Mouse (Mus musculus) liver, embryonic 12.5 days (tissue): ENCODE results near the gene Snx29. TPM values are rescaled to one million over a fixed set of nuclear protein-coding genes. Genes with fewer than 3 reads are reported as not detected.

ENCODE experiments used
- ATAC-seq: fragments of 200-750 bp; cut with Nextera tagmentation; 2 replicates; pipeline ENCODE4 v1.8.0; 2017; ENCODE audit warnings: moderate number of reproducible peaks, mild to moderate bottlenecking, moderate library complexity
- H3K27ac ChIP-seq: fragments of 300-500 bp; sonication (generic); 2 replicates; pipeline ENCODE4 v1.5.1; 2016; ENCODE audit warnings: mild to moderate bottlenecking
- H3K27me3 ChIP-seq: fragments of 300-500 bp; sonication (generic); replicated peaks from 2 replicates; pipeline ENCODE4 v1.6.1; 2016; ENCODE audit warnings: mild to moderate bottlenecking, moderate library complexity
- H3K36me3 ChIP-seq: fragments of 300-500 bp; sonication (generic); 2 replicates; pipeline ENCODE4 v1.6.1; 2016; ENCODE audit warnings: mild to moderate bottlenecking, moderate library complexity
- H3K4me1 ChIP-seq: fragments of 300-500 bp; sonication (generic); 2 replicates; pipeline ENCODE4 v1.6.1; 2016
- H3K4me2 ChIP-seq: fragments of 300-500 bp; sonication (generic); 2 replicates; pipeline ENCODE4 v1.6.1; 2016; ENCODE audit warnings: mild to moderate bottlenecking, moderate library complexity
- H3K4me3 ChIP-seq: fragments of 300-500 bp; sonication (generic); 2 replicates; pipeline ENCODE4 v1.5.1; 2016; ENCODE audit warnings: mild to moderate bottlenecking, moderate library complexity
- H3K9ac ChIP-seq: fragments of 300-500 bp; sonication (generic); 2 replicates; pipeline ENCODE4 v1.6.1; 2016; ENCODE audit warnings: mild to moderate bottlenecking, moderate library complexity
- H3K9me3 ChIP-seq: fragments of 300-500 bp; sonication (generic); replicated peaks from 2 replicates; pipeline ENCODE4 v1.6.1; 2016; ENCODE audit warnings: mild to moderate bottlenecking, moderate library complexity
- WGBS: fragments of 180-500 bp; shearing (Covaris S2); methylation state at CpG from one replicate; pipeline ENCODE4 v1.1.7; 2016; ENCODE audit not compliant: insufficient replicate concordance; 5-methylcytosine and 5-hydroxymethylcytosine counted together
- polyA plus RNA-seq: library from polyadenylated mRNA; unstranded; fragments of >200 nt; fragmentation: Nextera tagmentation; extraction: Ambion mirVana; gene quantifications from 2 replicates; pipeline ENCODE4 v1.2.1, GENCODE M21; 2016

Snx29 gene
- polyA plus RNA-seq, 1 experiment from 2014 or later, result 4.9 TPM

GRCm38 (mm10) chr16:11389324-11389723 lies 66.6 kb downstream of the Snx29 start:
- 37% methylated on average over 2 of the region's 2 CpGs for WGBS
- Histone ChIP-seq H3K4me2 (no peak overlapping the region), H3K4me1 (peaks cover 22% of the 10 kb centered on the region), H3K27me3 (no peaks in the 10 kb centered on the region), H3K4me3 (no peak overlapping the region), H3K9me3 (no peaks in the 10 kb centered on the region), H3K27ac (no peak overlapping the region), H3K9ac (no peak overlapping the region), H3K36me3 (no peaks in the 10 kb centered on the region)
- no peak for ATAC-seq

GRCm38 (mm10) chr16:11396570-11396969 lies 73.9 kb downstream of the Snx29 start:
- H3K27ac ChIP-seq, result no peak overlapping the region
- no peaks in the 10 kb centered on the region for H3K27me3 ChIP-seq
- no peak overlapping the region for H3K4me2 ChIP-seq
- no peaks in the 10 kb centered on the region for H3K9me3 ChIP-seq
- no peak overlapping the region for H3K4me3 ChIP-seq
- no peak for ATAC-seq
- 61% methylated on average over 2 of the region's 2 CpGs for WGBS
- no peak overlapping the region for H3K9ac ChIP-seq
- no peaks in the 10 kb centered on the region for H3K36me3 ChIP-seq
- no peaks in the 10 kb centered on the region for H3K4me1 ChIP-seq

GRCm38 (mm10) chr16:11399386-11399785 lies 76.7 kb downstream of the Snx29 start:
- H3K9me3 ChIP-seq, result no peaks in the 10 kb centered on the region
- H3K4me1 ChIP-seq, result no peaks in the 10 kb centered on the region
- ATAC-seq, result no peak
- WGBS, result 64% methylated on average over 4 of the region's 4 CpGs
- H3K27me3 ChIP-seq, result no peaks in the 10 kb centered on the region
- peaks cover 5% of the 10 kb centered on the region; the same call in 1 of the 2 replicates for H3K36me3 ChIP-seq
- no peak overlapping the region for H3K4me2 ChIP-seq
- no peak overlapping the region for H3K9ac ChIP-seq
- no peak overlapping the region for H3K27ac ChIP-seq
- no peak overlapping the region for H3K4me3 ChIP-seq

GRCm38 (mm10) chr16:11399845-11400565 lies 77.3 kb downstream of the Snx29 start:
- no peaks in the 10 kb centered on the region for H3K9me3 ChIP-seq
- WGBS, result 77% methylated on average over 6 of the region's 6 CpGs
- no peak overlapping the region for H3K27ac ChIP-seq
- H3K9ac ChIP-seq, result no peak overlapping the region
- H3K4me2 ChIP-seq, result no peak overlapping the region
- no peaks in the 10 kb centered on the region for H3K4me1 ChIP-seq
- peaks cover 5% of the 10 kb centered on the region; the same call in 1 of the 2 replicates for H3K36me3 ChIP-seq
- no peak overlapping the region for H3K4me3 ChIP-seq
- no peak for ATAC-seq
- H3K27me3 ChIP-seq, result no peaks in the 10 kb centered on the region

GRCm38 (mm10) chr16:11400936-11401335 lies 78.2 kb downstream of the Snx29 start:
- no peak overlapping the region for H3K4me3 ChIP-seq
- no peak overlapping the region for H3K27ac ChIP-seq
- H3K4me2 ChIP-seq, result no peak overlapping the region
- H3K36me3 ChIP-seq, result peaks cover 5% of the 10 kb centered on the region; the same call in 1 of the 2 replicates
- ATAC-seq, result no peak
- H3K4me1 ChIP-seq, result no peaks in the 10 kb centered on the region
- H3K9ac ChIP-seq, result no peak overlapping the region
- no peaks in the 10 kb centered on the region for H3K27me3 ChIP-seq
- H3K9me3 ChIP-seq, result no peaks in the 10 kb centered on the region
- WGBS, result 66% methylated on average over 7 of the region's 7 CpGs

- H3K4me2 ChIP-seq, result no peak overlapping the region
- peaks cover 5% of the 10 kb centered on the region; the same call in 1 of the 2 replicates for H3K36me3 ChIP-seq
- no peak overlapping the region for H3K4me3 ChIP-seq
- no peaks in the 10 kb centered on the region for H3K27me3 ChIP-seq
- no peak overlapping the region for H3K27ac ChIP-seq
- no peak overlapping the region for H3K9ac ChIP-seq
- H3K9me3 ChIP-seq, result no peaks in the 10 kb centered on the region
- no peak for ATAC-seq
- H3K4me1 ChIP-seq, result no peaks in the 10 kb centered on the region
- WGBS, result 67% methylated on average over 3 of the region's 3 CpGs
These were observed 82.5 kb downstream of the Snx29 start for GRCm38 (mm10) chr16:11405193-11405592.

GRCm38 (mm10) chr16:11406201-11406600 lies 83.5 kb downstream of the Snx29 start:
- Histone ChIP-seq H3K36me3 (peaks cover 5% of the 10 kb centered on the region; the same call in 1 of the 2 replicates), H3K4me2 (no peak overlapping the region), H3K27me3 (no peaks in the 10 kb centered on the region), H3K4me1 (no peaks in the 10 kb centered on the region), H3K9me3 (no peaks in the 10 kb centered on the region), H3K4me3 (no peak overlapping the region), H3K9ac (no peak overlapping the region), H3K27ac (no peak overlapping the region)
- 82% methylated on average over 5 of the region's 5 CpGs for WGBS
- ATAC-seq, result no peak

- Histone ChIP-seq H3K9ac (no peak overlapping the region), H3K9me3 (no peaks in the 10 kb centered on the region), H3K4me1 (no peaks in the 10 kb centered on the region), H3K27me3 (no peaks in the 10 kb centered on the region), H3K4me2 (no peak overlapping the region), H3K27ac (no peak overlapping the region), H3K4me3 (no peak overlapping the region), H3K36me3 (peaks cover 5% of the 10 kb centered on the region; the same call in 1 of the 2 replicates)
- ATAC-seq, result no peak
- WGBS, result 78% methylated on average over 9 of the region's 9 CpGs
These were observed 83.9 kb downstream of the Snx29 start for GRCm38 (mm10) chr16:11406622-11407021.

GRCm38 (mm10) chr16:11407932-11408620 lies 85.4 kb downstream of the Snx29 start:
- no peak overlapping the region for H3K4me3 ChIP-seq
- no peak overlapping the region for H3K9ac ChIP-seq
- no peak overlapping the region for H3K4me2 ChIP-seq
- no peak for ATAC-seq
- no peak overlapping the region for H3K27ac ChIP-seq
- no peaks in the 10 kb centered on the region for H3K4me1 ChIP-seq
- peaks cover 6% of the 10 kb centered on the region; the same call in 1 of the 2 replicates for H3K36me3 ChIP-seq
- 70% methylated on average over 8 of the region's 8 CpGs for WGBS
- H3K9me3 ChIP-seq, result no peaks in the 10 kb centered on the region
- no peaks in the 10 kb centered on the region for H3K27me3 ChIP-seq

GRCm38 (mm10) chr16:11408726-11409125 lies 86.0 kb downstream of the Snx29 start:
- no peak for ATAC-seq
- no peak overlapping the region for H3K4me2 ChIP-seq
- no peaks in the 10 kb centered on the region for H3K4me1 ChIP-seq
- H3K4me3 ChIP-seq, result no peak overlapping the region
- WGBS, result 82% methylated on average over 4 of the region's 4 CpGs
- H3K9me3 ChIP-seq, result no peaks in the 10 kb centered on the region
- peaks cover 4% of the 10 kb centered on the region; the same call in 1 of the 2 replicates for H3K36me3 ChIP-seq
- H3K27me3 ChIP-seq, result no peaks in the 10 kb centered on the region
- H3K27ac ChIP-seq, result no peak overlapping the region
- H3K9ac ChIP-seq, result no peak overlapping the region

GRCm38 (mm10) chr16:11414631-11415030 lies 91.9 kb downstream of the Snx29 start:
- WGBS, result 69% methylated on average over 2 of the region's 2 CpGs
- Histone ChIP-seq H3K36me3 (0 out of 2 replicates have a peak, but pooled peaks cover 2% of the 10 kb centered on the region), H3K4me2 (no peak overlapping the region), H3K9ac (no peak overlapping the region), H3K4me3 (no peak overlapping the region), H3K4me1 (no peaks in the 10 kb centered on the region), H3K27me3 (no peaks in the 10 kb centered on the region), H3K27ac (no peak overlapping the region), H3K9me3 (no peaks in the 10 kb centered on the region)
- ATAC-seq, result no peak

GRCm38 (mm10) chr16:11418183-11418588 lies 95.5 kb downstream of the Snx29 start:
- peaks cover 32% of the 10 kb centered on the region for H3K4me1 ChIP-seq
- no peak overlapping the region for H3K4me3 ChIP-seq
- no peaks in the 10 kb centered on the region for H3K27me3 ChIP-seq
- H3K27ac ChIP-seq, result no peak overlapping the region
- H3K9me3 ChIP-seq, result 0 out of 2 replicates have a peak, but pooled peaks cover 5% of the 10 kb centered on the region
- no peak overlapping the region for H3K9ac ChIP-seq
- no peak for ATAC-seq
- peaks cover 6% of the 10 kb centered on the region for H3K36me3 ChIP-seq
- WGBS, result 16% methylated on average over 7 of the region's 7 CpGs
- H3K4me2 ChIP-seq, result no peak overlapping the region
